Mouse (Mus musculus) heart, adult 11 months (tissue): ENCODE results near the gene Epc2.

ENCODE experiments used
- DNase-seq: peaks from one replicate; pipeline ENCODE4 v3.0.0; 2022

The Epc2 gene

DNA sequence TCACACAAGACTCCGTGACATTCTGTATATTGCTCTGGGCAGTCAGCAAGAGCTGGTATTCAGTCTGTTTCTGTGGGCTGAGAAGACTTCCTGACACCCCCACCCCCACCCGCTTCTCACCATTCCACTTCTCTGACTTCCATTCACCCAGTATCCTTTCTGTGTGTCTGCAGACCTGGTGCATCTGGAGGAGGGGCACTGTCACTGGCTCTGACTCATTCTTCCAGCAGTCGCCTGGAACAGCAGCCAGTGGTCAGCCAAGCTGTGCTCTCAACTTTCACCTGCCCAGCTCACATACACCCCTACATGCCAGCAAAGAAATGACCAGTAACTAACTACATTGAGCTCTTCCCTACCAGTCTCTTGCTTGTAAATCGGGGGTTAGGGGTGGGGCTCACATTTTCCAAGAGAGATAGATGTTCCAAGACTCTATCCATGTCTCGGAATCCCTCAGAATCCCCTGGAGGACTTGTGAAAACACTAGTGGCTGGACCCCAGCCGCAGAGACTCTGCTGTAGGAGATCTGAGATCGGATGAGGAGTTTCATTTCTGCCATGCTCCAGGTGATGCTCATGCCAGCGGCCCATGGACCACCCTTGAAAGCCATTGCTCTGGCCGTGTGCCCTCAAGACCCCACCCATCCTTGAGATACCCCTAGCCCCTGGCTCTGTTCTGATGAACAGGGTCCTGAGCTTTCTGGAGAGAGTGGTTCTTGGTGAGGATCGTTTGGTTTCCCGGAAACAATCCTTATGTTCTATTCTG is 120.1 kb downstream of the Epc2 start:
- no peak for DNase-seq

- DNase-seq, result no peak
Observed at GRCm38 (mm10) chr2:49572111-49572642, 120.9 kb downstream of the Epc2 start.

- no peak for DNase-seq
Observed at GRCm38 (mm10) chr2:49572684-49573083, 121.4 kb downstream of the Epc2 start.

DNA sequence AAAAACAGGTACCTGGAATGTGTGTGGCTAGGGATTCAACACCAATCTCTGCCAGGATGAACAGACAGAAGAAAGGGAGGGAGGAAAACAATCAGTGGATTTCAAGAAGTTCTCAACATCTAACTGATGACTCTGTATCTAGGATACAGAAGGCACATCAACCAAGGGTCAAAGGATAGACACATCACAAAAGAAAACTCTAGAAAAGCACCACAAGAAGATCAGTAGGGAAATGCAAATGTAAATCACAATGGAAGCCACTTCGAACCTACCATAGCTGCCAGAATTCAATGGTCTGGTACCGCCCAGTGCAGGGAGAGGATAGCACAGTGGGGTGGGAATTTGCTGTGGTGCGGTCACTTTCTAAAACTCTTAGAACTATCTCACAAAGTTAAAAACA is 122.0 kb downstream of the Epc2 start:
- DNase-seq, result no peak

DNA sequence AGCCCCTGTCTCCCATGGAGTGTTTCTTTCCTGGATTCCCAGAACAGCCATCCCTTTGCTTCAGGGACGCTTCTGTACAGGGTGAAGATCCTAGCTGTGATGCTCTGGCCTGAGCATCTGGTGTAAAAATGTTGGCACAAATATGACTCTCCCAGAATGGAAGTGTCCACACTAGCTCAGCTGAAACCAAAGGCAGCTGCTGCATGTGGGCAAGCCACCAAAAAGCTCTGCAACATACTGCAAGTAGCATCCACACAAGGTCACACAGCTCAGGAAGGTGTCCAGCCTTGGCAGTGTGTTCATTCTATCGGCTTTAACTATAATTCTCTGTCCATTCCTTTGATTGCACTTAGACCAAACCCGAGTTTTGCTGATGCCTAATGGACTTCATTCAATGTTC is 129.3 kb downstream of the Epc2 start:
- peak; percentile 84 for DNase-seq

- DNase-seq, result peak; percentile 73
Observed at GRCm38 (mm10) chr2:49582546-49582945, 131.3 kb downstream of the Epc2 start.

DNA sequence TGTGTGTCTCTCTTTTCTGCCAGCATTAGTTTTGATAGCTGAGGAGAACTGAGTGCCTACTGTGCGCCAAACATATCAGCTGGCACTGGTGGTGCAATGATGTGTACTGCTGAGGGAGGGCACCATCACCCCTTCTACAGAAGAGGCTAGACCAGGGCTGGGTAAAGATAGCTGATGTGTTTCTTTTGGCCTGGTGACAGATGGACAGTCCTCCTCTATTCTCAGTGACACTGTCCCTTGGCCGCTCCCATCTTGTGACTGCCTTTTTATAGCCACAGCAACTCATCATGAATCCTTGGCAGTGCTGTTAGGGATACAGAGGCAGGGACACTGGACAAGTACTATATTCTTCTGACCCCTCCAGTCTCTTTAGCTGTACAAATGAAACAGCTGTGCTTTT is 132.0 kb downstream of the Epc2 start:
- peak; percentile 91 for DNase-seq

DNA sequence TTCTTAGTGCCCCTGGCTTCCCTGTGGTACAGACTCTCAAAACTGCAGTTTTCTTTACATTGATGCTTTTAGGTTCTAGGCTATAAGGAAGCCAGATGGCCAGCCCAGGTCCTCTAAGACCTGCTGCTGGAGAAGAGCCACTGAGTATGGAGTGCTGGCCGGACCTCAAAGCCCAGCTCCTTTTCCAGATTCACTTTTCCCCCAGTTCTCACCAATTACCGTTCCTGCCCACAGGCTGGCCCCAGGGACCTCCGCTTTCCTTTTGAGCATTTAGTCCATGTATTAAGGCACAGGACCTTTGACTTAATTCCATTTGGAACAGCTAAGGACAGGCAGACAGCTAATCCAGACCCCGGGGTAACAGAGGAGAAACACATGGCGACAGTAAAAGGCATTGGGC is 139.2 kb downstream of the Epc2 start:
- peak; percentile 85 for DNase-seq

- DNase-seq, result no peak
Observed at GRCm38 (mm10) chr2:49592926-49593325, 141.6 kb downstream of the Epc2 start.

DNA sequence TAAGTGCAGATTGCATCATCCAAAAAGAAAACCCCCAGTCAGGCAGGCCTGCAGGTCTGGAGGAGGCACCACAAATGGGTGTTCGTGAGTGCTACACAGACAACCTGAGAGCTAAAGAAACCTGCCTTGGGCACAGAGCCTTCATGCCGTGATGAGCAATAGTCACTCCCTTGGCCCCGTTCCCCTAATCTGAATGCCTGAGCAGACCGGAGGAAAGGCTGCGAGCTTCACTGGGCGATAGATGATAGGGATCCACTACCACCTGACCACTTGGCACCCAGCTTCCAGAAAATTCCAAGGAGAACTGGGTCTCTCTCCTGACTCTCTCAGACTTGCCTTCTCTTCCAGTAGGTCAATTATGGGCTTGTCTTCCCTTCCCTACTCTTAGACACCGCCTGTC is 143.6 kb downstream of the Epc2 start:
- peak; percentile 82 for DNase-seq

GRCm38 (mm10) chr2:49596318-49596717 is 145.0 kb downstream of the Epc2 start:
- no peak for DNase-seq

DNA sequence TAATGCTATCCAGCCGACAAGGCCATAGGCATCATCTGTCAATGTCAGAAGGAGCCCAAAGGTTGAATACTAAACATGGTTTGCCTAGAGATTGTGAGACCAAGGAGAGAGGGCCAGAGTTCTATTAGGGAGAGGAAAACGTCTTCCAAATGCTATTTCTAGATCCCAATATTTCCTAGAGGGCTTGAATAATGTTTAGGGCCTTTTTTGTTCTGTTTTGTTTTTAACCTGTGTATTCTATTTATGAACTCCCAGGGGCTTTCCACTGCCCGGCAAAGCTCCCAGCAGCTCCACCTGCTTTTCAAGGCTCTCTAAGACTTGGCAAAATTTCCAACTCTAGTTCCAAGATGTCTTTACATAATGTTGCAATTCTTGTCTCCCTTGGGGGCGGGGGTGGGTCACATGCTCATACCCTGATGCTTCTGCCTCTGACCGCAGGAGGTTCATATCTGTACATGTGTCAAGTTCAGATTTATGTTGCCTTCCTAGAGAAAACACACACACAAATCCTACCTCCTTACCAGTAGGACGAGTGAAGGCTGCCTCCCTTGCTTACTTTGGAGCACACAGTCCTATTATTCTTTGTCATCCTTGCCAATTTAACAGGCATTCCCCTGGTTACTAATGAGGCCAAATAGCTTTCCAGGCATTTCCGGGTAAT is 148.9 kb downstream of the Epc2 start:
- peak; percentile 76 for DNase-seq
